Mouse (Mus musculus): Measurements from ENCODE around the gene Stat3.

The Stat3 gene

GRCm38 (mm10) chr11:100939512-100940151, at the start of gene Stat3:
TSS of gene Stat3 (minus strand) at chr11:100939540.
- ATAC-seq (ENCODE audit: insufficient number of reproducible peaks, low FRiP score, low TSS enrichment): peak; percentile 98

- ATAC-seq (ENCODE audit: insufficient number of reproducible peaks, low FRiP score, low TSS enrichment): no peak
Measured at GRCm38 (mm10) chr11:100988674-100989073, 49.3 kb upstream of the Stat3 start.

GRCm38 (mm10) chr11:100985607-100986006, 46.3 kb upstream of the Stat3 start:
- no peak for ATAC-seq (ENCODE audit: insufficient number of reproducible peaks, low FRiP score, low TSS enrichment)

- no peak for ATAC-seq (ENCODE audit: insufficient number of reproducible peaks, low FRiP score, low TSS enrichment)
Measured at GRCm38 (mm10) chr11:100983778-100984131, 44.4 kb upstream of the Stat3 start.

GRCm38 (mm10) chr11:100983125-100983777, 43.9 kb upstream of the Stat3 start:
- ATAC-seq (ENCODE audit: insufficient number of reproducible peaks, low FRiP score, low TSS enrichment): peak; percentile 6; the same call in 1 of the 2 replicates

- ATAC-seq (ENCODE audit: insufficient number of reproducible peaks, low FRiP score, low TSS enrichment): no peak
Measured at GRCm38 (mm10) chr11:100982087-100982486, 42.7 kb upstream of the Stat3 start.

- ATAC-seq (ENCODE audit: insufficient number of reproducible peaks, low FRiP score, low TSS enrichment): no peak
Measured at GRCm38 (mm10) chr11:100981236-100981635, 41.9 kb upstream of the Stat3 start.

- ATAC-seq (ENCODE audit: insufficient number of reproducible peaks, low FRiP score, low TSS enrichment): no peak
Measured at GRCm38 (mm10) chr11:100980438-100980837, 41.1 kb upstream of the Stat3 start.

GRCm38 (mm10) chr11:100979887-100980286, 40.5 kb upstream of the Stat3 start:
- no peak for ATAC-seq (ENCODE audit: insufficient number of reproducible peaks, low FRiP score, low TSS enrichment)

- no peak for ATAC-seq (ENCODE audit: insufficient number of reproducible peaks, low FRiP score, low TSS enrichment)
Measured at GRCm38 (mm10) chr11:100975241-100975640, 35.9 kb upstream of the Stat3 start.

GRCm38 (mm10) chr11:100974381-100974970, 35.1 kb upstream of the Stat3 start:
- ATAC-seq (ENCODE audit: insufficient number of reproducible peaks, low FRiP score, low TSS enrichment): no peak

GRCm38 (mm10) chr11:100973245-100973644, 33.9 kb upstream of the Stat3 start:
- no peak for ATAC-seq (ENCODE audit: insufficient number of reproducible peaks, low FRiP score, low TSS enrichment)

GRCm38 (mm10) chr11:100971455-100971854, 32.1 kb upstream of the Stat3 start:
- ATAC-seq (ENCODE audit: insufficient number of reproducible peaks, low FRiP score, low TSS enrichment): no peak

GRCm38 (mm10) chr11:100970557-100970937, 31.2 kb upstream of the Stat3 start, which contains the start of gene Cavin1:
TSS of gene Cavin1 (minus strand) at chr11:100970887.
- ATAC-seq (ENCODE audit: insufficient number of reproducible peaks, low FRiP score, low TSS enrichment): no peak

GRCm38 (mm10) chr11:100969744-100970556, 30.6 kb upstream of the Stat3 start:
- no peak for ATAC-seq (ENCODE audit: insufficient number of reproducible peaks, low FRiP score, low TSS enrichment)

GRCm38 (mm10) chr11:100969189-100969743, 29.9 kb upstream of the Stat3 start:
- no peak for ATAC-seq (ENCODE audit: insufficient number of reproducible peaks, low FRiP score, low TSS enrichment)

GRCm38 (mm10) chr11:100968501-100968900, 29.2 kb upstream of the Stat3 start:
- no peak for ATAC-seq (ENCODE audit: insufficient number of reproducible peaks, low FRiP score, low TSS enrichment)

GRCm38 (mm10) chr11:100967881-100968420, 28.6 kb upstream of the Stat3 start:
- ATAC-seq (ENCODE audit: insufficient number of reproducible peaks, low FRiP score, low TSS enrichment): no peak

- no peak for ATAC-seq (ENCODE audit: insufficient number of reproducible peaks, low FRiP score, low TSS enrichment)
Measured at GRCm38 (mm10) chr11:100967376-100967775, 28.0 kb upstream of the Stat3 start.

- no peak for ATAC-seq (ENCODE audit: insufficient number of reproducible peaks, low FRiP score, low TSS enrichment)
Measured at GRCm38 (mm10) chr11:100965760-100966159, 26.4 kb upstream of the Stat3 start.
